Mouse (Mus musculus): ENCODE results near the gene Sertad3. TPM values are rescaled to one million over a fixed set of nuclear protein-coding genes. Genes with fewer than 3 reads are reported as not detected.
A peak's percentile ranks its signal among the peaks of the same experiment; 100 is the strongest.

Gene Sertad3
- total and polyA plus RNA-seq, 3 experiments = 2.0 to 6.7 TPM; not detected in 1

DNA sequence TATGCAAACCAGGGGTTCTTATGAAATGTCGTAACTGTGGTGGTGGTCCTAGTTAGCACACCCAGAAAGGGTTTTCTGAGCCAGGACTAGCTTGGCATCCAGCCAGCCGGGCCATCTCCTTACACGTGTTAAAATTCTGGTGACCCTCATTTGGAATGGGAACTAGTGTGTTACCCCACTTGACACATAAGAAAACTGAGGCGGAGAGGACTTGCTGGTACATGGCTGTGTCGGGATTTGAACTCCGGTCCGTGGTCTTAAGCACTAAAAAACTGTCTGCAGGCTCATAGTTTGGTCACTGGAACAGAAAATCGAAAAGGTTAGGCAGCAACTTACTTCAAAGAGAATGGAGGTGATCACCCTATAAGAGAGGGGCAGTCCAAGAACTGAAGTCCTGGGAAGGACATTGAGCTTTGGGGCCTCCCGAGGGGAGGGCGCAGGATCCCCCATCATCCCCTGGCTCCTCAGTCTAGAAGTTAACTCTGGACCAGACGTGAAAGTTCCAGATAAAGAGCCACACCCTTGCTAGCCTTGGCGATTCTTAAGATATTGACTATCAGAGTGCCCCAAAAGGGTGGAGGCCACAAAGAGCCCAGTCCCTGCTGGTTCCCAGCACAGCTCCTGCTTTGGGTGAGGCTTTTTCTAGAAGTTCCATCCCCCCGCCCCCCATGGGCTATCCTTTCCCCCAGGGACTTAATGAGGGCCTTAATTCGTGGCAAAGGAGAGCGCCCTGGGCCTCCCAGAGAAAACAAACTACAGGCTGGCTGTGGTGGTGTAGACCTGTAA lies 25.0 kb upstream of the Sertad3 start (continued):
- no peak for TF ChIP-seq NRF1 (IDR thresholded peaks at IDR 0.05; ENCODE audit: insufficient read depth, low read depth, low read length, poor library complexity, severe bottlenecking)
- no peak for TF ChIP-seq RCOR1 (IDR thresholded peaks at IDR 0.05; ENCODE audit: low read depth, low read length)
- TF ChIP-seq ETS1 (IDR thresholded peaks at IDR 0.05; ENCODE audit: low read depth, low read length) = peak; percentile 71
- no peak for TF ChIP-seq HCFC1 (IDR thresholded peaks at IDR 0.05; ENCODE audit: low read depth, low read length)

DNA sequence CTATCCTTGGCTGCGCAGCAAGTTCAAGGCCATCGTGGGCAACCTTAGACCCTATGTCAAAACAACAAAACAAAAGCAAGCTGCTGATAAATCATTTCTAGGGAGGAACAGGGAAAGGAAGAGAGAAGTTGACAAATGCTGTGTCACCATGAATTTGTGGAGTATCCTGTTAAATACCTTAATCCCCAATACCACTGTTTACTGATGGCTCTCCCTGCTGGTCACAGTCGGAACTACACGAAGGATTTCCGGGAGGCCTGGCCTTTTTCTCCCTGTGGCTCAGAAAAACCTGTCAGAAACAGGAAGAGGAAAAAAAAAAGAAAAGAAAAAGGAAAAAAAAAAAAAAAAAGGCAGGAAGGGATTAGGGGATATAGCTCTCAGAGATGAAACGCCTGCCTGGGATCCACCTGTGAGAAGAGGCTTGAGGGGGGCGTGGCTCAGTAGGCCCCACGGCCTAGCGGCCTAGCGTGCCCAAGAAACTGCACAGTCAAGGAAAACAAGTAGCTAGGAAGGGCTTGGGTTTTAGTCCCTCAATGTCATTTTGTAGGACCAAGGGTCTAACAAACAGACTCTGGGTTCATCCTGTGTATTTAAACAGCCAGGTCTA lies 24.2 kb upstream of the Sertad3 start:
- H3K79me2 ChIP-seq (ENCODE audit: control insufficient read depth, insufficient read depth, low read length, poor library complexity) = peaks cover 19% of the 10 kb centered on the region
- H3K36me3 ChIP-seq (ENCODE audit: control insufficient read depth in 1 of 2, insufficient read depth in 2 of 2, low read length in 2 of 2) = peaks cover 0 to 34% of the 10 kb centered on the region in 2 experiments; a peak in 2 of 4 replicates
- H3K4me1 ChIP-seq (ENCODE audit: control insufficient read depth in 1 of 2, insufficient read depth in 2 of 2, low read length in 2 of 2) = peaks cover 4 to 29% of the 10 kb centered on the region in 2 experiments
- peak overlapping the region; percentile 55 for H3K9ac ChIP-seq (ENCODE audit: control insufficient read depth, low read depth, low read length, poor library complexity, severe bottlenecking)
- peak; percentile 86 for DNase-seq (ENCODE audit: low read depth, low spot score)
- H3K27me3 ChIP-seq (ENCODE audit: control insufficient read depth in 1 of 2, insufficient read depth in 2 of 2, low read length in 2 of 2) = peaks cover 2 to 4% of the 10 kb centered on the region in 2 experiments; a peak in 3 of 4 replicates
- no peaks in the 10 kb centered on the region for H3K9me3 ChIP-seq (replicated peaks; ENCODE audit: insufficient read depth, low read length)
- H3K27ac ChIP-seq (ENCODE audit: control insufficient read depth, low read depth, low read length) = peak overlapping the region; percentile 97
- peak overlapping the region; percentile 76 to 94 for H3K4me3 ChIP-seq (ENCODE audit: control insufficient read depth in 1 of 2, insufficient read depth in 1 of 2, low read depth in 2 of 2, low read length in 2 of 2)
- TF ChIP-seq E2F4 (IDR thresholded peaks at IDR 0.05; ENCODE audit: borderline replicate concordance, low read depth, low read length) (no peak), KAT2A (conservative IDR thresholded peaks at IDR 0.05; ENCODE audit: low read depth, low read length) (no peak; the same call in none of the 2 replicates), MAZ (IDR thresholded peaks at IDR 0.05; ENCODE audit: low read depth, low read length) (no peak), CHD1 (IDR thresholded peaks at IDR 0.05; ENCODE audit: low read depth, low read length) (no peak), MYC (IDR thresholded peaks at IDR 0.05; ENCODE audit: low read depth, low read length) (no peak), BHLHE40 (IDR thresholded peaks at IDR 0.05; ENCODE audit: borderline replicate concordance, low read depth, low read length) (no peak), SMC3 (IDR thresholded peaks at IDR 0.05; ENCODE audit: low read depth, low read length) (peak; percentile 36; the same call in 1 of the 2 replicates), NRF1 (IDR thresholded peaks at IDR 0.05; ENCODE audit: insufficient read depth, low read depth, low read length, poor library complexity, severe bottlenecking) (no peak), ZNF384 (IDR thresholded peaks at IDR 0.05; ENCODE audit: low read depth, low read length) (peak; percentile 64), USF1 (IDR thresholded peaks at IDR 0.05; ENCODE audit: low read depth, low read length) (no peak), GABPA (IDR thresholded peaks at IDR 0.05; ENCODE audit: low read depth, low read length) (peak; percentile 95), POLR2AphosphoS5 (IDR thresholded peaks at IDR 0.05; ENCODE audit: borderline replicate concordance, low read depth, low read length) (no peak), POLR2A (IDR thresholded peaks at IDR 0.05; ENCODE audit: control insufficient read depth in 1 of 2, insufficient read depth in 1 of 2, low read depth in 1 of 2, low read length in 2 of 2, poor library complexity in 1 of 2) (no peak), EP300 (IDR thresholded peaks at IDR 0.05; ENCODE audit: low read depth in 1 of 2, low read length in 2 of 2) (no peak), MYB (IDR thresholded peaks at IDR 0.05; ENCODE audit: low read depth, low read length) (no peak), RAD21 (IDR thresholded peaks at IDR 0.05; ENCODE audit: low read depth, low read length) (peak; percentile 30), ZMIZ1 (IDR thresholded peaks at IDR 0.05; ENCODE audit: low read depth, low read length) (no peak), MEF2A (IDR thresholded peaks at IDR 0.05; ENCODE audit: extremely low read depth, insufficient replicate concordance, low read depth, low read length, poor library complexity, severe bottlenecking) (no peak), JUND (IDR thresholded peaks at IDR 0.05; ENCODE audit: low read depth, low read length) (no peak), NELFE (IDR thresholded peaks at IDR 0.05; ENCODE audit: low read depth, low read length) (no peak), CTCF (IDR thresholded peaks at IDR 0.05 in 2 of 3, conservative IDR thresholded peaks at IDR 0.05 in 1 of 3; ENCODE audit: control insufficient read depth in 1 of 3, insufficient read depth in 1 of 3, low read depth in 2 of 3, low read length in 3 of 3, poor library complexity in 1 of 3, severe bottlenecking in 1 of 3) (peak; percentile 47 to 80 (median 73); a peak in 5 of 6 replicates), MAFK (IDR thresholded peaks at IDR 0.05; ENCODE audit: borderline replicate concordance, low read depth, low read length) (peak; percentile 45; the same call in 1 of the 2 replicates), POLR2AphosphoS2 (IDR thresholded peaks at IDR 0.05; ENCODE audit: low read length) (no peak; the same call in 1 of the 2 replicates), ETS1 (IDR thresholded peaks at IDR 0.05; ENCODE audit: low read depth, low read length) (peak; percentile 35; the same call in 1 of the 2 replicates), TCF12 (IDR thresholded peaks at IDR 0.05; ENCODE audit: low read depth, low read length) (no peak), ELF1 (IDR thresholded peaks at IDR 0.05; ENCODE audit: low read depth, low read length) (peak; percentile 64), CHD2 (IDR thresholded peaks at IDR 0.05; ENCODE audit: low read length) (no peak), HCFC1 (IDR thresholded peaks at IDR 0.05; ENCODE audit: low read depth, low read length) (no peak; the same call in 1 of the 2 replicates), SIN3A (IDR thresholded peaks at IDR 0.05; ENCODE audit: low read length) (peak; percentile 84), RCOR1 (IDR thresholded peaks at IDR 0.05; ENCODE audit: low read depth, low read length) (0 out of 2 replicates have a peak, but pooled peaks have one; percentile 24), UBTF (IDR thresholded peaks at IDR 0.05; ENCODE audit: borderline replicate concordance, insufficient read depth, low read depth, low read length) (no peak)
